Mouse (Mus musculus): Measurements from ENCODE around the gene Adam30.
"Not testable (repeated sequence)": the region's sequence is repeated elsewhere in the genome, so short reads cannot be mapped to it uniquely, and the experiment has no call there.

Adam30 gene

DNA sequence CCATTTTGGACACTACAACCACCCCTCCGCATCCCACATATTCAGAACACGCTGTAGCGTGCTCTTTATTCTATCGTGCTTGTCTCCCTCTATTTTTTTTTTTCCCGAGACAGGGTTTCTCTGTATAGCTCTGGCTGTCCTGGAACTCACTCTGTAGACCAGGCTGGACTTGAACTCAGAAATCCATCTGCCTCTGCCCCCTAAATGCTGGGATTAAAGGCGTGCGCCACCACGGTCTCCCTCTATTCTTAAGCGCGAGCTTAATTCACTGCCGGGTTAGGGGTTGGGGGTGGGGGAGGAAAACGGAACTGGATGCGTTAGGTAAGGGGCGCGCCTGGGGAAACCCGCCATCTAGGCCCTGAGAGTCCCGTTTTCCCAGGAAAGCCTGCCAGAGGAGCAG lies at the start of gene Adam30:
TSS of gene Adam30 (plus strand) at position 301 of the 400 bp plus-strand sequence.
- no peak for DNase-seq

GRCm38 (mm10) chr3:98118252-98118651 lies 42.2 kb upstream of the Adam30 start:
- DNase-seq: no peak

- no peak for DNase-seq
Measured at GRCm38 (mm10) chr3:98119338-98119737, 41.1 kb upstream of the Adam30 start.

- no peak for DNase-seq
Measured at GRCm38 (mm10) chr3:98120884-98121283, 39.5 kb upstream of the Adam30 start.

DNA sequence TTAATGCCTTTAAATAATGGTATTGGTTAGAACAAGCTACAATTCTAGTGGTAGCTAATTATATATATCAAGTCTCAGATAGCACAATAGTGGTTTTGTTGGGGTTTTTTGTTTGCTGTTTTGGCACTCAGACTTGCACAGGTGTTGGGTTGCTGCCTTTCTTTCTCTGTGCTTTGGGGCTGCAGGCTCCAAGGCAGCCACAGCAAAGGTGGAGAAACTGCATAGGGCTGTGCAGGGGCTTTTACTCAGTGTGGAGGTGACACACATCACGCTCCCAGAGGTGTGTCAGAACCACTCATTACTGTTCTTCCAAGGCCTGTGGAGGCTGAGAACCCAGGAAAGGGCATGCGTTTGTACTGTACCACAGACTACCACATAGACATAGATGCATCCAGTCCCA lies 32.7 kb upstream of the Adam30 start:
- DNase-seq: no peak

- DNase-seq: no peak
Measured at GRCm38 (mm10) chr3:98128716-98129115, 31.7 kb upstream of the Adam30 start.

DNA sequence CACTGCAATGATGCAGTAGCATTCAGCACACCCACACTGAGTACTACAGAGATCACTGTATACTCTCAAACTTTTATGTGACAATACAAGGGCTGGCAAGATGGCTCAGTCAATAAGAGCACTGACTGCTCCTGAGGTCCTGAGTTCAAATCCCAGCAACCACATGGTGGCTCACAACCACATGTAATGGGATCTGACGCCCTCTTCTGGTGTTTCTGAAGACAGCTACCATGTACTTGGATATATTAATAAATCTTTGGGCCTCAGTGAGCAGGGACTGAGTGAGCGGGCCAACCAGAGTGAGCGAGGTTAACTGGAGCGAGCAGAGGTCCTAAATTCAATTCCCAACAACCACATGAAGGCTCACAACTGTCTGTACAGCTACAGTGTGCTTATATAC lies 28.3 kb upstream of the Adam30 start:
- not testable (repeated sequence) for DNase-seq

DNA sequence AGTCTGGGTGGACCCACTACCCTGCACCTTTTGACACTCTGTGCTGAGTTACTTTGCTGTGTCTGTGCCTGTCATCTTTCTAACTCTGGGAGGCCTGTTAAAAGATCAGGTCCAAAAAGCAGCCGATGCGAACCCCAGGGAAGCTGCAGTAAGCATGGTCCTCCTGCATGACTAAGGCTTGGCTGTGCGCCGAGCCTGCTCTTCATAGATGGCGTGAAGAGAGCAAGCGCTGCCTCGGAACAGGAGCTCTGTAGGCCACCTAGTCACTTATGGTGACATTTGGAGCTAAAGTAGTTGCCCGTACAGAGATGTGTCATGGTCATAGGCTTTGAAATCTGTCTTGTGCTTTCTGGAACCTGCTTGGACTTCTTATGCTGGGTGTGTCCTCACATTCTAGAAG lies 27.8 kb upstream of the Adam30 start:
- no peak for DNase-seq

- DNase-seq: no peak
Measured at GRCm38 (mm10) chr3:98141456-98141855, 19.0 kb upstream of the Adam30 start.

DNA sequence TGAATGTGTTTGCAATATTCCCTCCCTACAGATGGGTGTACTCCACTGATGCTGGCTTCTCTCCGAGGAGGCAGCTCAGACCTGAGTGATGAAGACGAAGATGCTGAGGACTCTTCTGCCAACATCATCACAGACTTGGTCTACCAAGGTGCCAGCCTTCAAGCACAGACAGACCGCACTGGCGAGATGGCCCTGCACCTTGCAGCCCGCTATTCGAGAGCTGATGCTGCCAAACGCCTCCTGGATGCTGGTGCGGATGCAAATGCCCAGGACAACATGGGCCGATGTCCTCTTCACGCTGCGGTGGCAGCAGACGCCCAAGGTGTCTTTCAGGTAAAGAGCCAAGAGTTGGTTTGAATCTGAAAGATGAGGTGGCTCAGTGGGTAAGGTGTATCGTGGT lies 17.6 kb upstream of the Adam30 start:
- no peak for DNase-seq

- DNase-seq: no peak
Measured at GRCm38 (mm10) chr3:98145204-98145603, 15.2 kb upstream of the Adam30 start.

- no peak for DNase-seq
Measured at GRCm38 (mm10) chr3:98146471-98147410, 13.7 kb upstream of the Adam30 start.

- no peak for DNase-seq
Measured at GRCm38 (mm10) chr3:98147706-98148105, 12.7 kb upstream of the Adam30 start.

GRCm38 (mm10) chr3:98149881-98150280 lies 10.5 kb upstream of the Adam30 start:
- DNase-seq: no peak

DNA sequence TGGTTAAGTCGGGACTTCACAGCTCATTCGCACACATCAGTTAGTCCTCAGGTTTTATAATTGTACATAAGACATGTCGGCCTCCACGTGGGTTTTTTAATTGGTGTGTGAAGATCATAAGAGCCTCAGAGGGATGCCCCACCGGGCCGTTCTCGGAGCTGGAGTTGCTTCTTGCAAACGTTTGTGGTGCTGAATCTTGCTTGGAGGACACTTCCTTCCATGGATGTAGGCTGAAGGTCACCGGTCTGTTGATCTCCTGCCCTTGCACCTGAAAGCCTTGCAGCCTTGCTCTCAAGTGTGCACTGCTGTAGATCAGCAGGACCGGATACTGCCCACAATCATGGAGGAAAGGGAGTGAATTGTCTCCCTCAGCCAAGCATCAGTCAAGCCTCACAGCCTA lies 9.4 kb upstream of the Adam30 start:
- DNase-seq: no peak

- DNase-seq: no peak
Measured at GRCm38 (mm10) chr3:98153460-98153859, 7.0 kb upstream of the Adam30 start.

DNA sequence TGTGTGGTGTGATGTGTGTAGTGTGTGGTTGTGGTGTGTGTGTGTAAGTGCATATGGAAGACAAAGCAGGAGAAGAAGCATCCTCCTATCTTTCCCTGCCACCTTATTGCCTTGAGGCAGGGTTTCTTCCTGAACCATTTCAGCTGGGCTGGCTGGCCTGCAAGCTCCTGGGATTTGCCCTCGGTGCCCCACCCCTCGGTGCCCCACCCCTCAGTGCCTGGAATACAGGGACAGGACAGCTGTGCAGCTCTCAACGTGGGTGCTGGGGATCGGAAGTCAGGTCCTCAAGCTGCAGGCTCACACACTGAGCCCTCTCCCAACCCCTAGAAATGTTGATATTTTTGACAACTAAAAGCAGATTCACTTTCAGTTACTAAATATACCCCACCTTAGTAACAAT lies 4.3 kb upstream of the Adam30 start:
- DNase-seq: no peak

DNA sequence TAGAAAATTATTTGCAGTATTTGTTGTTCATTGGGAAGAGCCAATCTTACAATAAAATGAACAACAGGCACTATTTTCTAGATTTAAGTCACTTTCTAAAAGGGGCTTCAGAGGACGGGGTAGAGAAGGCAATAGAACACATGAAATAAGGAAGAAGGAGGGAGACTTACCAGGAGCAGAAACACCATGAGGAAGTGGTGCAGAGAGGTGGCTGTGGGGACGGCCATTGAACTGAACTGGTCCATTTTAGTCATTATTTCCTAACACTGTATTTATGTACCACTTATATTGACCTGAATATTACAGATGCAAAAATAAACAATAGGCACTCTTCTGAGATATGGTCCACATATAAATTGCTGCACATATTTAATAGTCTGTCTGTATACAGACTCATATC lies 3.4 kb upstream of the Adam30 start:
- DNase-seq: no peak

DNA sequence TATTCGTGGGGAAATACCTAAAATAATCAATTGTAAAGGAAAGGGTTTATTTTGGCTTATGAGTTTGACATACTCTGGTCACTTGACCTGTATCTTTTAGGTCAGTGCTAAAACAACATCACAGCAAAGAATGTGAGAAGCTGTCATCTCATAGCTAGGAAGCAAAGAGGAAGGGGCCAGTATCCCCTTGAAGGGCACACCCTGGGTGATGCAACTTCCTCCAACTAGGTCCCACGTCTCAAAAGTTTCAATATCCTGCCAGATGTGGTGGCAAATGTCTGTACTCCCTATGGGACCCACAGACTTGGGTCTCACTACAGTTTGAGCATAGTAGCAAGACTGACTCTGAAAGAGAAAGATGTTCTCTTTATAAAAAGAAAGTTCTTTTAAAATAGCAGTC lies 2.8 kb upstream of the Adam30 start:
- no peak for DNase-seq

- no peak for DNase-seq
Measured at GRCm38 (mm10) chr3:98158646-98159045, 1.8 kb upstream of the Adam30 start.

GRCm38 (mm10) chr3:98159289-98159688 lies 1.1 kb upstream of the Adam30 start:
- DNase-seq: no peak

- no peak for DNase-seq
Measured at GRCm38 (mm10) chr3:98178340-98178739, 17.9 kb downstream of the Adam30 start.

GRCm38 (mm10) chr3:98180805-98181204 lies 20.4 kb downstream of the Adam30 start:
- no peak for DNase-seq

- DNase-seq: no peak
Measured at GRCm38 (mm10) chr3:98185163-98185714, 24.8 kb downstream of the Adam30 start.

Measured in thymus, adult 18-20 months (tissue).